Mouse (Mus musculus) forebrain, embryonic 11.5 days (tissue): ENCODE data around the gene Zfp68. TPM values are rescaled to one million over a fixed set of nuclear protein-coding genes. Genes with fewer than 3 reads are reported as not detected.
A peak's percentile ranks its signal among the peaks of the same experiment; 100 is the strongest.
"Not testable (repeated sequence)": the region's sequence is repeated elsewhere in the genome, so short reads cannot be mapped to it uniquely, and the experiment has no call there.

Experiments used
- ATAC-seq: fragments of 200-750 bp; cut with Nextera tagmentation; replicated peaks from 2 replicates; pipeline ENCODE4 v1.8.0; 2017; ENCODE audit warnings: moderate TSS enrichment; ENCODE audit not compliant: low FRiP score
- DNase-seq: peaks from one replicate; pipeline ENCODE4 v3.0.0-alpha.2; 2017; ENCODE audit warnings: low spot score
- H3K27ac ChIP-seq: fragments of 300-500 bp; sonication (generic); 2 replicates; pipeline ENCODE4 v1.5.1; 2014; ENCODE audit warnings: low read depth, low read length
- H3K27me3 ChIP-seq: fragments of 300-500 bp; sonication (generic); 2 replicates; pipeline ENCODE4 v1.6.1; 2014; ENCODE audit warnings: mild to moderate bottlenecking, low read length, mixed read lengths; ENCODE audit not compliant: control insufficient read depth, insufficient read depth
- H3K36me3 ChIP-seq: fragments of 300-500 bp; sonication (generic); 2 replicates; pipeline ENCODE4 v1.6.1; 2014; ENCODE audit warnings: mild to moderate bottlenecking, low read length, moderate library complexity, mixed read lengths; ENCODE audit not compliant: control insufficient read depth, insufficient read depth
- H3K4me1 ChIP-seq: fragments of 300-500 bp; sonication (generic); replicated peaks from 2 replicates; pipeline ENCODE4 v1.6.1; 2014; ENCODE audit warnings: low read length, mixed read lengths; ENCODE audit not compliant: control insufficient read depth, insufficient read depth
- H3K4me2 ChIP-seq: fragments of 300-500 bp; sonication (generic); 2 replicates; pipeline ENCODE4 v1.6.1; 2014; ENCODE audit warnings: low read depth, mild to moderate bottlenecking, low read length, moderate library complexity, mixed read lengths; ENCODE audit not compliant: severe bottlenecking
- H3K4me3 ChIP-seq: fragments of 300-500 bp; sonication (generic); 2 replicates; pipeline ENCODE4 v1.5.1; 2014; ENCODE audit warnings: low read depth, low read length
- H3K9ac ChIP-seq: fragments of 300-500 bp; sonication (generic); 2 replicates; pipeline ENCODE4 v1.6.1; 2014; ENCODE audit warnings: low read length
- H3K9me3 ChIP-seq: fragments of 300-500 bp; sonication (generic); 2 replicates; pipeline ENCODE4 v1.6.1; 2016; ENCODE audit warnings: low read length, mixed read lengths; ENCODE audit not compliant: control insufficient read depth
- WGBS: fragments of 180-500 bp; shearing (Covaris S2); extraction: QIAGEN DNeasy Blood & Tissue Kit; methylation state at CpG from one replicate; pipeline ENCODE4 v1.1.7; 2014; 5-methylcytosine and 5-hydroxymethylcytosine counted together
- polyA plus RNA-seq: library from polyadenylated mRNA; unstranded; fragments of >200 nt; fragmentation: Nextera tagmentation; extraction: Ambion mirVana; gene quantifications from 2 replicates; pipeline ENCODE4 v1.2.1, GENCODE M21; 2014

The Zfp68 gene
- polyA plus RNA-seq, 1 experiment from 2014 or later = 65.0 TPM

GRCm38 (mm10) chr5:138636486-138636885 is 16.9 kb upstream of the Zfp68 start:
- H3K36me3 ChIP-seq = no peaks in the 10 kb centered on the region; the same call in 1 of the 2 replicates
- no peak for ATAC-seq

GRCm38 (mm10) chr5:138623478-138623875 is 3.9 kb upstream of the Zfp68 start:
- Histone ChIP-seq H3K9ac (peak overlapping the region; percentile 87), H3K9me3 (no peaks in the 10 kb centered on the region), H3K4me2 (peak overlapping the region; percentile 70), H3K4me1 (peaks cover 2% of the 10 kb centered on the region; the same call in 1 of the 2 replicates), H3K36me3 (no peaks in the 10 kb centered on the region), H3K27me3 (no peaks in the 10 kb centered on the region), H3K4me3 (peak overlapping the region; percentile 83), H3K27ac (no peak overlapping the region)
- whole genome bisulfite sequencing = 24% methylated on average over 3 of the region's 3 CpGs
- ATAC-seq = no peak
- DNase-seq = no peak

More at GRCm38 (mm10) chr5:138636486-138636885, 16.9 kb upstream of the Zfp68 start:
- Histone ChIP-seq H3K4me1 (no peaks in the 10 kb centered on the region), H3K4me2 (no peak overlapping the region), H3K9ac (no peak overlapping the region), H3K4me3 (no peak overlapping the region), H3K27ac (no peak overlapping the region), H3K9me3 (no peaks in the 10 kb centered on the region), H3K27me3 (no peaks in the 10 kb centered on the region)
- WGBS = 90% methylated on average over 2 of the region's 2 CpGs
- DNase-seq = no peak

- peak; percentile 94 for ATAC-seq
- Histone ChIP-seq H3K27me3 (no peaks in the 10 kb centered on the region), H3K4me2 (peak within 1 kb of the TSS; percentile 70), H3K9ac (peak within 1 kb of the TSS; percentile 87), H3K4me1 (peaks cover 2% of the 10 kb centered on the region; the same call in 1 of the 2 replicates), H3K27ac (peak within 1 kb of the TSS; percentile 53), H3K9me3 (no peaks in the 10 kb centered on the region; the same call in 1 of the 2 replicates), H3K4me3 (peak within 1 kb of the TSS; percentile 83), H3K36me3 (no peaks in the 10 kb centered on the region)
- under 1% methylated on average over 30 of the region's 30 CpGs for WGBS
- peak; percentile 93 for DNase-seq
These were observed 3.3 kb upstream of the Zfp68 start, which contains the start of gene A430033K04Rik for GRCm38 (mm10) chr5:138622645-138623477. A430033K04Rik (plus strand) TSS chr5:138622859.

GRCm38 (mm10) chr5:138620836-138621235 is 1.3 kb upstream of the Zfp68 start:
- H3K4me1 ChIP-seq = peaks cover 2% of the 10 kb centered on the region; the same call in 1 of the 2 replicates
- ATAC-seq (no peak), DNase-seq (no peak)
- H3K9me3 ChIP-seq = peaks cover 4% of the 10 kb centered on the region
- WGBS = 82% methylated on average over 5 of the region's 5 CpGs
- H3K36me3 ChIP-seq = peaks cover 14% of the 10 kb centered on the region
- H3K27me3 ChIP-seq = no peaks in the 10 kb centered on the region
- H3K9ac ChIP-seq = no peak overlapping the region
- H3K27ac ChIP-seq = no peak overlapping the region
- H3K4me2 ChIP-seq = no peak overlapping the region
- no peak overlapping the region for H3K4me3 ChIP-seq

- ATAC-seq = no peak
These were observed 1.2 kb downstream of the Zfp68 start for GRCm38 (mm10) chr5:138618353-138618752.

GRCm38 (mm10) chr5:138587396-138587795 is 32.2 kb downstream of the Zfp68 start:
- H3K4me2 ChIP-seq = no peak overlapping the region
- ATAC-seq (no peak), DNase-seq (no peak)
- no peaks in the 10 kb centered on the region for H3K27me3 ChIP-seq
- 98% methylated on average over 6 of the region's 6 CpGs for WGBS
- no peaks in the 10 kb centered on the region for H3K36me3 ChIP-seq
- no peaks in the 10 kb centered on the region; the same call in 1 of the 2 replicates for H3K9me3 ChIP-seq
- no peak overlapping the region for H3K27ac ChIP-seq
- no peaks in the 10 kb centered on the region for H3K4me1 ChIP-seq
- no peak overlapping the region for H3K9ac ChIP-seq
- no peak overlapping the region for H3K4me3 ChIP-seq

More at GRCm38 (mm10) chr5:138618353-138618752, 1.2 kb downstream of the Zfp68 start:
- peaks cover 34% of the 10 kb centered on the region for H3K36me3 ChIP-seq
- no peaks in the 10 kb centered on the region for H3K27me3 ChIP-seq
- H3K4me3 ChIP-seq = peak overlapping the region; percentile 72; the same call in 1 of the 2 replicates
- no peaks in the 10 kb centered on the region for H3K4me1 ChIP-seq
- H3K27ac ChIP-seq = no peak overlapping the region
- H3K9me3 ChIP-seq = peaks cover 12% of the 10 kb centered on the region
- no peak overlapping the region for H3K9ac ChIP-seq
- 95% methylated on average over 1 of the region's 1 CpGs for WGBS
- peak overlapping the region; percentile 13; the same call in 1 of the 2 replicates for H3K4me2 ChIP-seq
- no peak for DNase-seq

- Histone ChIP-seq H3K4me1 (no peaks in the 10 kb centered on the region), H3K9ac (no peak overlapping the region), H3K9me3 (no peaks in the 10 kb centered on the region), H3K4me2 (no peak overlapping the region), H3K27ac (no peak overlapping the region), H3K36me3 (no peaks in the 10 kb centered on the region), H3K4me3 (no peak overlapping the region), H3K27me3 (no peaks in the 10 kb centered on the region)
- DNase-seq = peak; percentile 72
- no peak for ATAC-seq
- 49% methylated on average over 4 of the region's 4 CpGs for WGBS
These were observed 47.9 kb downstream of the Zfp68 start for GRCm38 (mm10) chr5:138571623-138572022.

GRCm38 (mm10) chr5:138564612-138565011 is 54.9 kb downstream of the Zfp68 start, which contains the start of gene 1700123K08Rik:
1700123K08Rik (minus strand) TSS chr5:138564712.
- H3K36me3 ChIP-seq = not testable (repeated sequence)
- WGBS = 80% methylated on average over 2 of the region's 2 CpGs

More at GRCm38 (mm10) chr5:138564612-138565011, 54.9 kb downstream of the Zfp68 start, which contains the start of gene 1700123K08Rik:
- not testable (repeated sequence) for H3K27ac ChIP-seq, H3K9ac ChIP-seq, H3K4me1 ChIP-seq, DNase-seq, H3K4me2 ChIP-seq, ATAC-seq, H3K9me3 ChIP-seq, H3K4me3 ChIP-seq, H3K27me3 ChIP-seq
